Mouse (Mus musculus) hindbrain, embryonic 11.5 days (tissue): Measurements from ENCODE around the gene E030025P04Rik. TPM values are rescaled to one million over a fixed set of nuclear protein-coding genes. Genes with fewer than 3 reads are reported as not detected.

Experiments
- ATAC-seq: fragments of 200-750 bp; cut with Nextera tagmentation; 2 replicates; pipeline ENCODE4 v1.8.0; 2017; ENCODE audit warnings: mild to moderate bottlenecking, moderate TSS enrichment, moderate library complexity; ENCODE audit not compliant: low FRiP score
- DNase-seq: peaks from one replicate; pipeline ENCODE4 v3.0.0-alpha.2; 2015; ENCODE audit warnings: low spot score
- H3K27ac ChIP-seq: fragments of 300-500 bp; sonication (generic); 2 replicates; pipeline ENCODE4 v1.5.1; 2014; ENCODE audit warnings: mild to moderate bottlenecking, low read depth, low read length
- H3K27me3 ChIP-seq: fragments of 300-500 bp; sonication (generic); 2 replicates; pipeline ENCODE4 v1.6.1; 2014; ENCODE audit warnings: mild to moderate bottlenecking, low read length, moderate library complexity, mixed read lengths; ENCODE audit not compliant: control insufficient read depth, insufficient read depth
- H3K36me3 ChIP-seq: fragments of 300-500 bp; sonication (generic); 2 replicates; pipeline ENCODE4 v1.6.1; 2014; ENCODE audit warnings: mild to moderate bottlenecking, low read length, moderate library complexity, mixed read lengths; ENCODE audit not compliant: control insufficient read depth, insufficient read depth
- H3K4me1 ChIP-seq: fragments of 300-500 bp; sonication (generic); replicated peaks from 2 replicates; pipeline ENCODE4 v1.6.1; 2014; ENCODE audit warnings: low read length, mixed read lengths; ENCODE audit not compliant: control insufficient read depth, insufficient read depth
- H3K4me2 ChIP-seq: fragments of 300-500 bp; sonication (generic); replicated peaks from 2 replicates; pipeline ENCODE4 v1.6.1; 2014; ENCODE audit warnings: mild to moderate bottlenecking, low read depth, low read length
- H3K4me3 ChIP-seq: fragments of 300-500 bp; sonication (generic); 2 replicates; pipeline ENCODE4 v1.5.1; 2014; ENCODE audit warnings: low read depth, low read length
- H3K9ac ChIP-seq: fragments of 300-500 bp; sonication (generic); 2 replicates; pipeline ENCODE4 v1.6.1; 2014; ENCODE audit warnings: low read depth, low read length
- H3K9me3 ChIP-seq: fragments of 300-500 bp; sonication (generic); 2 replicates; pipeline ENCODE4 v1.6.1; 2016; ENCODE audit warnings: low read length; ENCODE audit not compliant: control insufficient read depth
- WGBS: fragments of 180-500 bp; shearing (Covaris S2); extraction: QIAGEN DNeasy Blood & Tissue Kit; methylation state at CpG from one replicate; pipeline ENCODE4 v1.1.7; 2014; 5-methylcytosine and 5-hydroxymethylcytosine counted together
- polyA plus RNA-seq: library from polyadenylated mRNA; unstranded; fragments of >200 nt; fragmentation: Nextera tagmentation; extraction: Ambion mirVana; gene quantifications from 2 replicates; pipeline ENCODE4 v1.2.1, GENCODE M21; 2014

E030025P04Rik gene
- polyA plus RNA-seq, 1 experiment from 2014 or later: 0.15 TPM

DNA sequence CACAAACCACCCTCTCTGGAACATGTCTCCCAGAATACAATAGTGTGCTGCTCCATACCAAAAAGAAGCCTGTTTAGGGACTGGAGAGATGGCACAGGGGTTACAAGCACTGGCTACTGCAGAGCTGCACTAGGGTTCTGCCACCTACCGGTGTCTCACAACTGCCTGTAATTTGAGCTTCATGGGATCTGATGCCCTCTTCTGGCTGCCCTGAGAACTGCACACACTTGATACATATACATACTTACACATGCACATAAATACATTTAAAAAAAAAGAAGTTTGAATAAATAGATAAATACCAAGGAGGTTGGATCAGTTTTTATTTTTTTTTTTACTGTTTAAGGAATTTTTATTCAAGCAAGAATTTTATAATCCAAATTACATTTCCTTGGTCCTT lies 28.1 kb upstream of the E030025P04Rik start:
- Histone ChIP-seq H3K27ac (no peak overlapping the region), H3K9me3 (no peaks in the 10 kb centered on the region), H3K4me1 (no peaks in the 10 kb centered on the region), H3K9ac (no peak overlapping the region), H3K4me3 (no peak overlapping the region), H3K4me2 (no peak overlapping the region), H3K36me3 (no peaks in the 10 kb centered on the region), H3K27me3 (no peaks in the 10 kb centered on the region)
- no peak for DNase-seq
- 84% methylated on average over 1 of the region's 1 CpGs for WGBS
- no peak for ATAC-seq

- Histone ChIP-seq H3K9ac (no peak overlapping the region), H3K4me3 (no peak overlapping the region), H3K4me1 (no peaks in the 10 kb centered on the region), H3K36me3 (no peaks in the 10 kb centered on the region), H3K9me3 (no peaks in the 10 kb centered on the region), H3K27me3 (no peaks in the 10 kb centered on the region), H3K4me2 (no peak overlapping the region), H3K27ac (no peak overlapping the region)
- ATAC-seq (no peak), DNase-seq (no peak)
- WGBS: 94% methylated on average over 6 of the region's 6 CpGs
Measured at GRCm38 (mm10) chr11:109170771-109171170, 26.6 kb upstream of the E030025P04Rik start.

DNA sequence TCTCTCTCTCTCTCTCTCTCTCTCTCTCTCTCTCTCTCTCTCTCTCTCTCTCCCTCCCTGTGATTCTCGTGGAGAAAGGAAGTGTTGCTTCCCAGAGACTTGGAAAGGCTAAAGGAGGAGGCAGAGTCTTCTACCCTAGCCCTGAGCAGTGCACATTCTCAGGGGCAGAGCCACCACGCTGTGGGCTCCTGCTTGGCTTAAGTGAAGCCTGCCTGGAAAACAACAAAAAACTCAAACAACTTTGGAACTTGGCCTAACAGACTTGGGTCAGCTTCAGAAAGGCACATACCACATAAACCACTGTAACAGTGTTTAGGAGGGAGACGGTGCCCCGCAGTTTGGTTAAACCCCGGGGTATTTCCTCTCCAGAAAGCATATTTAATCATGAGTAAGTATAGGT lies 13.5 kb upstream of the E030025P04Rik start:
- Histone ChIP-seq H3K27ac (no peak overlapping the region), H3K9ac (no peak overlapping the region), H3K27me3 (no peaks in the 10 kb centered on the region), H3K4me3 (no peak overlapping the region), H3K4me2 (no peak overlapping the region), H3K4me1 (no peaks in the 10 kb centered on the region), H3K9me3 (no peaks in the 10 kb centered on the region), H3K36me3 (no peaks in the 10 kb centered on the region)
- WGBS: 67% methylated on average over 5 of the region's 5 CpGs
- no peak for DNase-seq
- ATAC-seq: no peak

- DNase-seq (no peak), ATAC-seq (no peak)
- Histone ChIP-seq H3K27me3 (no peaks in the 10 kb centered on the region), H3K4me3 (no peak overlapping the region), H3K36me3 (no peaks in the 10 kb centered on the region), H3K9me3 (no peaks in the 10 kb centered on the region), H3K27ac (no peak overlapping the region), H3K4me2 (no peak overlapping the region), H3K9ac (no peak overlapping the region), H3K4me1 (no peaks in the 10 kb centered on the region)
- WGBS: 83% methylated on average over 7 of the region's 7 CpGs
Measured at GRCm38 (mm10) chr11:109144890-109145341, 747 bp upstream of the E030025P04Rik start.

DNA sequence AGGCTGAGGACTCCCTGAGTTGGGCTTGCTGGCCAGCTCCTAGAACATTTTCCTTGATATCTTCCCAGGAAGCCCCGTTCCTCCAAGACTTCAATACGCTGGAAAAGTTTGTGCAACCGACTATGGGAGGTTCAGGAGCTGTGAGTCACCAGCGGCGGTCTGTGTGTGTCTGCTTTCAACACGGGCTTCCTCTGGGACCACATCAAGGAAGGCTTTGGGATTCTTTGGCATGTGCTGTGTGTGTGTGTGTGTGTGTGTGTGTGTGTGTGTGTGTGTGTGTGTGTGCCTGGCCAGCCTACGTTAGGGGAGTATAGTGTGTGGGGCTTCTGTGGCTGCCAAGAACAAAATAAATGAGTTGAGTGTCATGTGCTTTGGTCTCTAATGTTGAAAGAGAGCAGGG lies 17.7 kb downstream of the E030025P04Rik start:
- no peak overlapping the region for H3K27ac ChIP-seq
- 73% methylated on average over 7 of the region's 7 CpGs for WGBS
- H3K4me2 ChIP-seq: no peak overlapping the region
- no peaks in the 10 kb centered on the region for H3K27me3 ChIP-seq
- no peak overlapping the region for H3K9ac ChIP-seq
- H3K4me3 ChIP-seq: no peak overlapping the region
- no peaks in the 10 kb centered on the region for H3K4me1 ChIP-seq
- H3K36me3 ChIP-seq: no peaks in the 10 kb centered on the region
- ATAC-seq (no peak), DNase-seq (no peak)
- H3K9me3 ChIP-seq: no peaks in the 10 kb centered on the region

GRCm38 (mm10) chr11:109125451-109125850 lies 18.7 kb downstream of the E030025P04Rik start:
- no peak overlapping the region for H3K9ac ChIP-seq

GRCm38 (mm10) chr11:109124284-109124683 lies 19.9 kb downstream of the E030025P04Rik start:
- H3K9me3 ChIP-seq: no peaks in the 10 kb centered on the region
- ATAC-seq (no peak), DNase-seq (peak; percentile 43)
- H3K4me1 ChIP-seq: no peaks in the 10 kb centered on the region
- no peak overlapping the region for H3K27ac ChIP-seq
- no peak overlapping the region for H3K4me3 ChIP-seq
- WGBS: 58% methylated on average over 3 of the region's 3 CpGs
- no peak overlapping the region for H3K9ac ChIP-seq
- H3K4me2 ChIP-seq: no peak overlapping the region
- no peaks in the 10 kb centered on the region for H3K27me3 ChIP-seq
- no peaks in the 10 kb centered on the region for H3K36me3 ChIP-seq

More at GRCm38 (mm10) chr11:109125451-109125850, 18.7 kb downstream of the E030025P04Rik start:
- H3K4me1 ChIP-seq: no peaks in the 10 kb centered on the region
- no peaks in the 10 kb centered on the region for H3K27me3 ChIP-seq
- ATAC-seq (no peak), DNase-seq (no peak)
- 84% methylated on average over 5 of the region's 5 CpGs for WGBS
- H3K9me3 ChIP-seq: no peaks in the 10 kb centered on the region
- H3K4me3 ChIP-seq: no peak overlapping the region
- H3K4me2 ChIP-seq: no peak overlapping the region
- no peak overlapping the region for H3K27ac ChIP-seq
- no peaks in the 10 kb centered on the region for H3K36me3 ChIP-seq

GRCm38 (mm10) chr11:109109826-109110346 lies 34.3 kb downstream of the E030025P04Rik start:
- Histone ChIP-seq H3K27ac (no peak overlapping the region), H3K9me3 (no peaks in the 10 kb centered on the region), H3K9ac (no peak overlapping the region), H3K4me1 (peaks cover 7% of the 10 kb centered on the region), H3K4me3 (no peak overlapping the region), H3K27me3 (no peaks in the 10 kb centered on the region), H3K36me3 (no peaks in the 10 kb centered on the region), H3K4me2 (no peak overlapping the region)
- 21% methylated on average over 11 of the region's 11 CpGs for WGBS
- DNase-seq: no peak
- ATAC-seq: no peak

- H3K4me3 ChIP-seq: no peak overlapping the region
- ATAC-seq: no peak
- no peak overlapping the region for H3K4me2 ChIP-seq
- no peaks in the 10 kb centered on the region for H3K9me3 ChIP-seq
- H3K27me3 ChIP-seq: no peaks in the 10 kb centered on the region
- H3K9ac ChIP-seq: no peak overlapping the region
- peak overlapping the region; percentile 38; the same call in 1 of the 2 replicates for H3K27ac ChIP-seq
- H3K4me1 ChIP-seq: peaks cover 7% of the 10 kb centered on the region
- H3K36me3 ChIP-seq: no peaks in the 10 kb centered on the region
- no peak for DNase-seq
Measured at GRCm38 (mm10) chr11:109109056-109109455, 35.1 kb downstream of the E030025P04Rik start.
